Mouse (Mus musculus): ENCODE data around the gene Pex11g. TPM values are rescaled to one million over a fixed set of nuclear protein-coding genes. Genes with fewer than 3 reads are reported as not detected.

The Pex11g gene
- polyA plus RNA-seq, 1 experiment: 12.6 TPM

- peaks cover 19% of the 10 kb centered on the region for H3K4me1 ChIP-seq (ENCODE audit: control insufficient read depth, insufficient read depth, insufficient read length, low read length)
- H3K4me3 ChIP-seq (ENCODE audit: insufficient read depth, low read depth, low read length): no peak overlapping the region
- no peak overlapping the region for H3K27ac ChIP-seq (replicated peaks; ENCODE audit: low read depth, low read length)
These were observed 51.8 kb downstream of the Pex11g start for GRCm38 (mm10) chr8:3415661-3416060.

- Histone ChIP-seq H3K27ac (replicated peaks; ENCODE audit: low read depth, low read length) (no peak overlapping the region), H3K4me1 (ENCODE audit: control insufficient read depth, insufficient read depth, insufficient read length, low read length) (peaks cover 19% of the 10 kb centered on the region)
These were observed 52.2 kb downstream of the Pex11g start for GRCm38 (mm10) chr8:3415259-3415658.

GRCm38 (mm10) chr8:3414639-3415190 is 52.8 kb downstream of the Pex11g start:
- H3K27ac ChIP-seq (replicated peaks; ENCODE audit: low read depth, low read length): no peak overlapping the region
- no peak overlapping the region for H3K4me3 ChIP-seq (ENCODE audit: insufficient read depth, low read depth, low read length)
- H3K4me1 ChIP-seq (ENCODE audit: control insufficient read depth, insufficient read depth, insufficient read length, low read length): peaks cover 19% of the 10 kb centered on the region

More at GRCm38 (mm10) chr8:3415259-3415658, 52.2 kb downstream of the Pex11g start:
- no peak overlapping the region for H3K4me3 ChIP-seq (ENCODE audit: insufficient read depth, low read depth, low read length)

GRCm38 (mm10) chr8:3412816-3413215 is 54.7 kb downstream of the Pex11g start:
- peaks cover 12% of the 10 kb centered on the region for H3K4me1 ChIP-seq (ENCODE audit: control insufficient read depth, insufficient read depth, insufficient read length, low read length)
- H3K27ac ChIP-seq (replicated peaks; ENCODE audit: low read depth, low read length): no peak overlapping the region

GRCm38 (mm10) chr8:3411901-3412301 is 55.6 kb downstream of the Pex11g start:
- Histone ChIP-seq H3K27ac (replicated peaks; ENCODE audit: low read depth, low read length) (peak overlapping the region; percentile 69), H3K4me3 (ENCODE audit: insufficient read depth, low read depth, low read length) (no peak overlapping the region), H3K4me1 (ENCODE audit: control insufficient read depth, insufficient read depth, insufficient read length, low read length) (peaks cover 11% of the 10 kb centered on the region)

More at GRCm38 (mm10) chr8:3412816-3413215, 54.7 kb downstream of the Pex11g start:
- no peak overlapping the region for H3K4me3 ChIP-seq (ENCODE audit: insufficient read depth, low read depth, low read length)

- Histone ChIP-seq H3K4me3 (ENCODE audit: insufficient read depth, low read depth, low read length) (no peak overlapping the region), H3K27ac (replicated peaks; ENCODE audit: low read depth, low read length) (peak overlapping the region; percentile 49; the same call in 1 of the 2 replicates), H3K4me1 (ENCODE audit: control insufficient read depth, insufficient read depth, insufficient read length, low read length) (peaks cover 9% of the 10 kb centered on the region)
These were observed 56.4 kb downstream of the Pex11g start for GRCm38 (mm10) chr8:3411085-3411484.

GRCm38 (mm10) chr8:3407417-3407816 is 60.1 kb downstream of the Pex11g start:
- no peak overlapping the region for H3K4me3 ChIP-seq (ENCODE audit: insufficient read depth, low read depth, low read length)
- no peak overlapping the region for H3K27ac ChIP-seq (replicated peaks; ENCODE audit: low read depth, low read length)
- H3K4me1 ChIP-seq (ENCODE audit: control insufficient read depth, insufficient read depth, insufficient read length, low read length): peaks cover 6% of the 10 kb centered on the region

Other genes with a start within 250 kb of the Pex11g start
- 25.0 and 35.7 TPM in 2 replicates for gene Insr, start 188.1 kb downstream of the Pex11g start, polyA plus RNA-seq (2012; ENCODE audit: insufficient read depth, insufficient read length, missing spikeins)
- not detected in 2 replicates for gene A430078G23Rik, start 114.3 kb downstream of the Pex11g start, polyA plus RNA-seq (2012; ENCODE audit: insufficient read depth, insufficient read length, missing spikeins)
- gene Arhgef18, start 74.7 kb downstream of the Pex11g start, polyA plus RNA-seq (2012; ENCODE audit: insufficient read depth, insufficient read length, missing spikeins): 9.0 and 11.1 TPM in 2 replicates
- gene Tex45, start 3.2 kb upstream of the Pex11g start, polyA plus RNA-seq (2012; ENCODE audit: insufficient read depth, insufficient read length, missing spikeins): not detected in 2 replicates
- 12.6 and 13.9 TPM in 2 replicates for gene Zfp358, start 25.5 kb upstream of the Pex11g start, polyA plus RNA-seq (2012; ENCODE audit: insufficient read depth, insufficient read length, missing spikeins)
- gene Mcoln1, start 32.8 kb upstream of the Pex11g start, polyA plus RNA-seq (2012; ENCODE audit: insufficient read depth, insufficient read length, missing spikeins): 31.7 and 41.0 TPM in 2 replicates
- 11.3 and 12.3 TPM in 2 replicates for gene Pnpla6, start 47.7 kb upstream of the Pex11g start, polyA plus RNA-seq (2012; ENCODE audit: insufficient read depth, insufficient read length, missing spikeins)
- gene C330021F23Rik, start 100.3 kb upstream of the Pex11g start, polyA plus RNA-seq (2012; ENCODE audit: insufficient read depth, insufficient read length, missing spikeins): 3.7 and 6.5 TPM in 2 replicates
- 11.3 and 14.4 TPM in 2 replicates for gene Camsap3, start 119.6 kb upstream of the Pex11g start, polyA plus RNA-seq (2012; ENCODE audit: insufficient read depth, insufficient read length, missing spikeins)
- 11.9 and 12.2 TPM in 2 replicates for gene Xab2, start 153.6 kb upstream of the Pex11g start, polyA plus RNA-seq (2012; ENCODE audit: insufficient read depth, insufficient read length, missing spikeins)
- gene Pet100, start 153.9 kb upstream of the Pex11g start, polyA plus RNA-seq (2012; ENCODE audit: insufficient read depth, insufficient read length, missing spikeins): 387 and 399 TPM in 2 replicates
- gene Pcp2, start 157.9 kb upstream of the Pex11g start, polyA plus RNA-seq (2012; ENCODE audit: insufficient read depth, insufficient read length, missing spikeins): not detected in 2 replicates
- gene Stxbp2, start 163.3 kb upstream of the Pex11g start, polyA plus RNA-seq (2012; ENCODE audit: insufficient read depth, insufficient read length, missing spikeins): 45.5 and 96.4 TPM in 2 replicates
- 212 and 269 TPM in 2 replicates for gene Retn, start 188.1 kb upstream of the Pex11g start, polyA plus RNA-seq (2012; ENCODE audit: insufficient read depth, insufficient read length, missing spikeins)
- not detected in 2 replicates for gene Mcemp1, start 198.1 kb upstream of the Pex11g start, polyA plus RNA-seq (2012; ENCODE audit: insufficient read depth, insufficient read length, missing spikeins)
- 210 and 321 TPM in 2 replicates for gene Fcor, start 204.7 kb upstream of the Pex11g start, polyA plus RNA-seq (2012; ENCODE audit: insufficient read depth, insufficient read length, missing spikeins)
- 13.6 and 22.3 TPM in 2 replicates for gene Trappc5, start 208.6 kb upstream of the Pex11g start, polyA plus RNA-seq (2012; ENCODE audit: insufficient read depth, insufficient read length, missing spikeins)
- gene Fcer2a, start 226.5 kb upstream of the Pex11g start, polyA plus RNA-seq (2012; ENCODE audit: insufficient read depth, insufficient read length, missing spikeins): 0.83 TPM in 1 of 2 replicates, not detected in the other